Mouse (Mus musculus): ENCODE measurements around the gene Gm10260.

The Gm10260 gene

GRCm38 (mm10) chr13:97760532-97760931 lies at the start of gene Gm10260:
Gm10260 (minus strand) TSS chr13:97760632.
- no peak for DNase-seq (ENCODE audit: low spot score)

- no peak for DNase-seq (ENCODE audit: low spot score)
These were observed 49.4 kb upstream of the Gm10260 start for GRCm38 (mm10) chr13:97809828-97810227.

- no peak for DNase-seq (ENCODE audit: low spot score)
These were observed 45.5 kb upstream of the Gm10260 start for GRCm38 (mm10) chr13:97805907-97806306.

GRCm38 (mm10) chr13:97802386-97802785 lies 42.0 kb upstream of the Gm10260 start:
- DNase-seq (ENCODE audit: low spot score) = no peak

- DNase-seq (ENCODE audit: low spot score) = no peak
These were observed 37.0 kb upstream of the Gm10260 start for GRCm38 (mm10) chr13:97797462-97797861.

- DNase-seq (ENCODE audit: low spot score) = no peak
These were observed 34.3 kb upstream of the Gm10260 start for GRCm38 (mm10) chr13:97794780-97795179.

- no peak for DNase-seq (ENCODE audit: low spot score)
These were observed 33.5 kb upstream of the Gm10260 start for GRCm38 (mm10) chr13:97793932-97794331.

GRCm38 (mm10) chr13:97791664-97792063 lies 31.2 kb upstream of the Gm10260 start:
- DNase-seq (ENCODE audit: low spot score) = no peak

GRCm38 (mm10) chr13:97789782-97790450 lies 29.5 kb upstream of the Gm10260 start:
- DNase-seq (ENCODE audit: low spot score) = no peak

- no peak for DNase-seq (ENCODE audit: low spot score)
These were observed 24.9 kb upstream of the Gm10260 start for GRCm38 (mm10) chr13:97785167-97785835.

GRCm38 (mm10) chr13:97783423-97784143 lies 23.2 kb upstream of the Gm10260 start:
- no peak for DNase-seq (ENCODE audit: low spot score)

- DNase-seq (ENCODE audit: low spot score) = no peak
These were observed 21.6 kb upstream of the Gm10260 start for GRCm38 (mm10) chr13:97782063-97782462.

GRCm38 (mm10) chr13:97781637-97782036 lies 21.2 kb upstream of the Gm10260 start:
- no peak for DNase-seq (ENCODE audit: low spot score)

GRCm38 (mm10) chr13:97780556-97780955 lies 20.1 kb upstream of the Gm10260 start:
- no peak for DNase-seq (ENCODE audit: low spot score)

GRCm38 (mm10) chr13:97779657-97780445 lies 19.4 kb upstream of the Gm10260 start:
- no peak for DNase-seq (ENCODE audit: low spot score)

GRCm38 (mm10) chr13:97778698-97779194 lies 18.3 kb upstream of the Gm10260 start:
- DNase-seq (ENCODE audit: low spot score) = no peak

GRCm38 (mm10) chr13:97777667-97778066 lies 17.2 kb upstream of the Gm10260 start:
- no peak for DNase-seq (ENCODE audit: low spot score)

GRCm38 (mm10) chr13:97776702-97777101 lies 16.3 kb upstream of the Gm10260 start:
- peak; percentile 62 for DNase-seq (ENCODE audit: low spot score)

GRCm38 (mm10) chr13:97775907-97776306 lies 15.5 kb upstream of the Gm10260 start:
- no peak for DNase-seq (ENCODE audit: low spot score)

- peak; percentile 26 for DNase-seq (ENCODE audit: low spot score)
These were observed 14.5 kb upstream of the Gm10260 start for GRCm38 (mm10) chr13:97774740-97775425.

GRCm38 (mm10) chr13:97769205-97769604 lies 8.8 kb upstream of the Gm10260 start:
- DNase-seq (ENCODE audit: low spot score) = no peak
